Mouse (Mus musculus): ENCODE measurements around the gene Galnt6. TPM values are rescaled to one million over a fixed set of nuclear protein-coding genes. Genes with fewer than 3 reads are reported as not detected.
"Not testable (repeated sequence)": the region's sequence is repeated elsewhere in the genome, so short reads cannot be mapped to it uniquely, and the experiment has no call there.

The Galnt6 gene
- 0.09 and 0.10 TPM in 2 replicates for polyA plus RNA-seq (2014; fragmentation: Nextera tagmentation; extraction: Ambion mirVana)

DNA sequence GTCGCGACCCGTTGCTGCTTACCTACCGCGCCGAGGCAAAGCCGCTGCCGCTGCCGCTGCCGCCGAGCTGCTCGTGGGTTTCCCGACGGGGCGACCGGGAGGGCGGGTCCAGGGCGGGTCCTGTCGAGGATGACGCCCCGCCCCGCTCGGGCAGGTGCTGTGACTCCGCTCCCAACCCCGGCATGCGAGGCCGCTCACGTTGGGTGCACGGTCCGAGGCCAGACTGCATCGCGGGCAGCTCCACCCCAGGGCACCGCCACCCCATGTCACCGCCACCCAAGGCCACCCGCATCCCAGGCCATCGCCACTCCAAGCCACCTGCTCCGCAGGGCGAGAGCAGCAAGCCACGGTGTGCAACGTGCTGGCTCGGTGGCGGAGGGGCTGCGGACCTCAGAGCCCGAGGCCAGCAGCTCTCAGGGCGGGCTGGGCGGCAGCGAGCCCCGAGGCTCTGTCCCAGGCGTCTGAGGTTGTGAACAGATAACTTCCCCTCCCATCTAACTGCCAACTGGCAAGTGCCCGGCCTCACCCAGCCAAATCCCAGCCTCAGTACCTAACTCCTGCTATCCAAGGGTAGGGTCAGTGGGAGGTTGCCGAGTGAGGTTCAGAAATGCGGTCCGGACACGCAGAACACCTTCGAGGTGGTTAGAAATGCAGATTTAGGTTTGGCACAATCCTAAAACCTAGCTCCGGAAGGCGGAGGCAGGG, at the start of gene Galnt6:
TSS of gene Galnt6 (minus strand) at position 96 of the 705 bp plus-strand sequence.
- Histone ChIP-seq H3K9me3 (replicated peaks; ENCODE audit: control insufficient read depth, low read length) (no peaks in the 10 kb centered on the region), H3K4me1 (ENCODE audit: control insufficient read depth, insufficient read depth, low read length) (no peaks in the 10 kb centered on the region), H3K27me3 (replicated peaks; ENCODE audit: control insufficient read depth, insufficient read depth, low read length) (peaks cover 23% of the 10 kb centered on the region), H3K4me3 (ENCODE audit: low read depth, low read length) (peak within 1 kb of the TSS; percentile 31), H3K4me2 (ENCODE audit: low read length) (peak within 1 kb of the TSS; percentile 55), H3K9ac (ENCODE audit: low read length) (peak within 1 kb of the TSS; percentile 48), H3K27ac (ENCODE audit: low read depth, low read length) (no peak within 1 kb of the TSS), H3K36me3 (ENCODE audit: control insufficient read depth, insufficient read depth, low read length) (no peaks in the 10 kb centered on the region)
- DNase-seq (ENCODE audit: low spot score) (peak; percentile 19), ATAC-seq (no peak)
- 3% methylated on average over 51 of the region's 57 CpGs for WGBS

DNA sequence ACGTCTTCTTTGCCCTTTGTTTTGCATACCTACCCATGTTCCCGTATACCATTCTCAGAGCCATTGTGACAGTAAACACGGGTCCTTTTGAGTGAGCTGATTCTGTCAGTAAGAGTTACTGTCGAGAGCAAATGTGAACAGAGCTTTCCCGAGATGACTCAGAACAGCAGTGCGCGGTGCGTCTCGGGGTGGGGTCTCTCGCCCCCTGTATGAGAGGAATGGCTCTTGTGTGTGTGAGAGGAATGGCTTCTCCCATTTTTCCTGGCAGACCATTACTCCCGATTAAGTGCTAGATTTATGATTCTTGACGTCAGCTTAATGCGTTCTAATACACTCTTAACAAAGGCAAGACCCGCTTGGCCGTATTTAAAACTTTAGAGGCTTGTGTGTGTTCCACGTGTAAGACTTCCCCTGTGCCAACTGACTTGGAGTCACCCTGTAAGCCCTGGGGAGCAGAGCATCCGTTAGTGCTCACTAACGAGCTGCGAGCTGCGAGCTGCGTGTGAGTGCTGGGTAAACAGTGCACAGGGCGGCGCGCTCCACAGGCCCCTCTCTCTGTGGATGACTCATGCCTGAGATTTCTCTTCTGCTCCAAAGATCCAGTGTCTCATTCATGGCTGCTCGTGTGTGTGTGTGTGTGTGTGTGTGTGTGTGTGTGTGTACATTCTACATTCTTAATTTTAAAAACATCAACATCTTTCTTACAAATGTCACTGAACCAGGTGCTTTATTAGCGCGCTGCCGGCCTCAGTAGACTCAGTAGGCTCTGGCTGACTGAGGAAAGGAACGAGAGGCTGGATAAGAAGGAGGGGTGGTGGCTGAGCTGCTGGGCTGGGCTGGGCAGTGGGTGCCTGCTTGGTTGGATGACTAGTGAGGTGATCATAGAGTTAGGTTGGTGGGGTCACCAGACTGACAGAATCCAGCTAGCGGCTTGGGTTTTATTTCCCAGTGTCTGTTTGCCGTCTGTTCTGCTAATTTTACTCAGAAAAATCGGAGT, 48.1 kb upstream of the Galnt6 start:
- Histone ChIP-seq H3K4me2 (ENCODE audit: low read length) (no peak overlapping the region), H3K9ac (ENCODE audit: low read length) (no peak overlapping the region; the same call in 1 of the 2 replicates), H3K9me3 (replicated peaks; ENCODE audit: control insufficient read depth, low read length) (no peaks in the 10 kb centered on the region), H3K4me3 (ENCODE audit: low read depth, low read length) (no peak overlapping the region), H3K27me3 (replicated peaks; ENCODE audit: control insufficient read depth, insufficient read depth, low read length) (no peaks in the 10 kb centered on the region), H3K27ac (ENCODE audit: low read depth, low read length) (peak overlapping the region; percentile 33; the same call in 1 of the 2 replicates), H3K4me1 (ENCODE audit: control insufficient read depth, insufficient read depth, low read length) (no peaks in the 10 kb centered on the region), H3K36me3 (ENCODE audit: control insufficient read depth, insufficient read depth, low read length) (peaks cover 5% of the 10 kb centered on the region; the same call in 1 of the 2 replicates)
- DNase-seq (ENCODE audit: low spot score) (peak; percentile 35), ATAC-seq (no peak)
- 57% methylated on average over 32 of the region's 32 CpGs for WGBS

DNA sequence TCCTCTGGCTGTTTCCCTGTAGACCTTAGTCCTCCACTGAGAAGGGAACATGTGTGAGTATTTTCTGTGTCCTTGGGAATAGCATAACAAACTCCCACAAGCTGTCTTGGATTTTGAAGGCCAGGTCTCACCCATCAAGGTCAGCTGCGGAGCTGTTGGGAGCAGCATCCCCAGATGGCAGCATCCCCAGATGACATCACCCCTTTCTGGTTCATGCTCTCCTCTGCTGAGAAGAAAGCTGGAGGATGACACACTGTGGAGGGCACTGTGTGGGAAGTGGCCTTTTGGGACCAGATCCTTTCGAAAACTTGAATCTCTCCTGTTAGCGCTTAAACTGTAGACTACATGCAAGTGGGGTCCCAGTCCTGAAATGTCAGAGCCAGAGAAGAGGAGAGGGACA, 47.2 kb upstream of the Galnt6 start:
- H3K4me3 ChIP-seq (ENCODE audit: low read depth, low read length): no peak overlapping the region
- no peak overlapping the region for H3K27ac ChIP-seq (ENCODE audit: low read depth, low read length)
- H3K4me1 ChIP-seq (ENCODE audit: control insufficient read depth, insufficient read depth, low read length): no peaks in the 10 kb centered on the region
- DNase-seq (ENCODE audit: low spot score) (no peak), ATAC-seq (no peak)
- H3K4me2 ChIP-seq (ENCODE audit: low read length): no peak overlapping the region
- WGBS: 91% methylated on average over 3 of the region's 3 CpGs
- no peak overlapping the region for H3K9ac ChIP-seq (ENCODE audit: low read length)
- no peaks in the 10 kb centered on the region for H3K9me3 ChIP-seq (replicated peaks; ENCODE audit: control insufficient read depth, low read length)
- H3K36me3 ChIP-seq (ENCODE audit: control insufficient read depth, insufficient read depth, low read length): peaks cover 5% of the 10 kb centered on the region; the same call in 1 of the 2 replicates
- no peaks in the 10 kb centered on the region for H3K27me3 ChIP-seq (replicated peaks; ENCODE audit: control insufficient read depth, insufficient read depth, low read length)

DNA sequence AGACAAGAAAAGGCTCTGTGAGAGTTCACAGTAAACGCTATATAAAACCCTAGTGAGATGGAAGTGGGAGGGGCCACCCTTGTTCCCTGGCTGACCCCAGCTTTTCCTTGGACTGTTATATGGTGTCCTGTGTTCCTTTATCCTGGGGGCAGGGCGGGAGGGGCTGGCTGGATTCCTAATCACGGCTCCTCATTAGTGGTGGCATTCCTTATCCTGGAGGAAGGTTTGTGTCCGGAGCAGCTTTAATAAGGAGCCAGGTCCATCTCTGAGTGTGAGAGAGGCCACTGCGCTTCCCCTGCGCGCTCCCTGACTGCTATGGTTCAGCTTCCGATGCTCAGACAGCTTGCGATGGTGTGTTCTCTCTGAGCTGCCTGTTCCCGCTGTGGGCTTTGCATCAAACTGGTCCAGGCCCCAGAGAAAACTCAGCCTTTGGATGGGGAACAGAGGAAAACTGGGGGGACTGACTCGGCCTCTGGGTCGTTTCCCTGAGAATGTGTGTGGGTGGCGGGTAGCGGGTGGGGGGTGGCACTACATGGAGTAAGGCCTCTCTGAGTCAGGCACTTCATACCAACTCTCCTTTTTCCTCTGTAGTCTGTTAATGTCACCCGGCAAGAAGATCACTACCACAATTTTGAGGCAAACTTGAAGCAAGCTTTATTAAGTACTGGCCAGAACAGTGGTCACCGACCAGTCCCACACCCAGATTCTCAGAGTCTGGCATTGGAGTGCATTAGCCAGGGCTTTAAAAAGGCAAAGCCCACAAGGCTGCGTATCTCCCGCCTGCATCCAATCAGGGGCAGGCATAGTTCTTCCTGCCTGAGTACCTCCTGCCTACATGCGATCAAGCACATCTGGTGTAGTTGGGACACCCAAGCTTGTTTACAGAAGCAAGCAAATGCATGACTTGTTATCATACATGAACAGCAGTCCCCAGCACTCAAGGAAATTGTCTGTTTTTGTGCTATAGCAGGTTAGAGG, 46.3 kb upstream of the Galnt6 start:
- WGBS: 33% methylated on average over 19 of the region's 19 CpGs
- peaks cover 5% of the 10 kb centered on the region; the same call in 1 of the 2 replicates for H3K36me3 ChIP-seq (ENCODE audit: control insufficient read depth, insufficient read depth, low read length)
- H3K27ac ChIP-seq (ENCODE audit: low read depth, low read length): no peak overlapping the region
- H3K4me2 ChIP-seq (ENCODE audit: low read length): no peak overlapping the region
- no peaks in the 10 kb centered on the region for H3K9me3 ChIP-seq (replicated peaks; ENCODE audit: control insufficient read depth, low read length)
- ATAC-seq: no peak
- no peaks in the 10 kb centered on the region for H3K27me3 ChIP-seq (replicated peaks; ENCODE audit: control insufficient read depth, insufficient read depth, low read length)
- H3K9ac ChIP-seq (ENCODE audit: low read length): no peak overlapping the region
- H3K4me3 ChIP-seq (ENCODE audit: low read depth, low read length): no peak overlapping the region
- no peaks in the 10 kb centered on the region for H3K4me1 ChIP-seq (ENCODE audit: control insufficient read depth, insufficient read depth, low read length)
- no peak for DNase-seq (ENCODE audit: low spot score)

DNA sequence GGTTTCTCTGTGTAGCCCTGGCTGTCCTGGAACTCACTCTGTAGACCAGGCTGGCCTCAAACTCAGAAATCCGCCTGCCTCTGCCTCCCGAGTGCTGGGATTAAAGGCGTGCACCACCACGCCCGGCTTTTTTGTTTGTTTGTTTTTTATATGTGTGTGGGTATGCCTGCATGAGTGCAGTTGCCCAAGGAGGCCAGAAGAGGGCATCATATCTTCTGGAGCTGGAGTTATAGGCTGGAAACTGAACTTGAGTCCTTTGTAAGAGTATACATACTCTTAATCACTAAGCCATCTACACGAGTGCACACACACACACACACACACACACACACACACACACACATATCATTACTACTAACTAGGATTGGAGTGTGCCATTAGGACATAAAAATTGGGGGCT, 44.7 kb upstream of the Galnt6 start:
- H3K9me3 ChIP-seq (replicated peaks; ENCODE audit: control insufficient read depth, low read length); H3K4me1 ChIP-seq (ENCODE audit: control insufficient read depth, insufficient read depth, low read length); ATAC-seq; H3K9ac ChIP-seq (ENCODE audit: low read length); DNase-seq (ENCODE audit: low spot score); H3K36me3 ChIP-seq (ENCODE audit: control insufficient read depth, insufficient read depth, low read length); H3K27ac ChIP-seq (ENCODE audit: low read depth, low read length); H3K4me2 ChIP-seq (ENCODE audit: low read length); H3K4me3 ChIP-seq (ENCODE audit: low read depth, low read length); H3K27me3 ChIP-seq (replicated peaks; ENCODE audit: control insufficient read depth, insufficient read depth, low read length): not testable (repeated sequence)
- 95% methylated on average over 6 of the region's 6 CpGs for WGBS

DNA sequence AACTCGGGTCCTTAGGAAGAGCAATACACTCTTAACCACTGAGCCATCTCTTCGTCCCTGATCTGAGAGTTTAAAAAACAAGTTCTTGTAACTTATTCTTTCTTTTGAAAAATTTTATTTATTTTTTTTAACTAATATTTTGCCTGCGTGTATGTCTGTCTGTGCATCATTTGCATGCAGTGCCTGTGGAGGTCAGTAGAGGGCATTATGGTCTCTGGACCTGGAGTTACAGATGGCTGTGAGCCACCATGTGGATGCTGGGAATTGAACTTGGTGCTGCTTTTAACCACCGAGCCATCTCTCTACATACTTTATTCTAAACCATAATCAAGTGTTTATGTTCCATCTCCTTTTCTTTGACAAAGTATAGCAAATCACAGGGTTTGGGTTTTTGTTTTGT, 43.5 kb upstream of the Galnt6 start:
- 95% methylated on average over 4 of the region's 4 CpGs for WGBS
- no peaks in the 10 kb centered on the region for H3K4me1 ChIP-seq (ENCODE audit: control insufficient read depth, insufficient read depth, low read length)

DNA sequence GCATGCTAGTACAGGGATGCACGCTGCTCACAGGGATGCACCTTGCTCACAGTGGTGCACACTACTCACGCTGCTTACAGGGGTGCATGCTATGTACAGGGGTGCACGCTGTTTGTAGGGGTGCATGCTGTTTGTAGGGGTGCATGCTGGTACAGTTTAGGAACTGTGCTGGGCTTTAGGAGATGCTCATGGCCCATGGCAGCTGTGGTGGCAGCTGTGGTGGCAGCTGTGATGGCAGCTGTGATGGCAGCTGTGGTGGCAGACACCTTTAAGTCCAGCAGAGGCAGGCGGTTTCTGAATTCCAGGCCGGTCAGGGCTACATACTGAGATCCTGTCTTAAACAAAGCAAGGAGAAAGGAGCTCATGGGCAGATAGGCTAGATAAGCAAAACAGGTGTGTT, 41.2 kb upstream of the Galnt6 start:
- Histone ChIP-seq H3K4me1 (ENCODE audit: control insufficient read depth, insufficient read depth, low read length) (no peaks in the 10 kb centered on the region), H3K4me3 (ENCODE audit: low read depth, low read length) (no peak overlapping the region), H3K27ac (ENCODE audit: low read depth, low read length) (no peak overlapping the region), H3K27me3 (replicated peaks; ENCODE audit: control insufficient read depth, insufficient read depth, low read length) (no peaks in the 10 kb centered on the region), H3K9me3 (replicated peaks; ENCODE audit: control insufficient read depth, low read length) (no peaks in the 10 kb centered on the region), H3K4me2 (ENCODE audit: low read length) (no peak overlapping the region), H3K36me3 (ENCODE audit: control insufficient read depth, insufficient read depth, low read length) (0 out of 2 replicates have a peak, but pooled peaks cover under 1% of the 10 kb centered on the region), H3K9ac (ENCODE audit: low read length) (no peak overlapping the region)
- ATAC-seq (no peak), DNase-seq (ENCODE audit: low spot score) (no peak)
- WGBS: 97% methylated on average over 5 of the region's 5 CpGs

More for the DNA sequence above, 43.5 kb upstream of the Galnt6 start:
- DNase-seq (ENCODE audit: low spot score) (no peak), ATAC-seq (no peak)
- Histone ChIP-seq H3K27ac (ENCODE audit: low read depth, low read length) (no peak overlapping the region), H3K27me3 (replicated peaks; ENCODE audit: control insufficient read depth, insufficient read depth, low read length) (no peaks in the 10 kb centered on the region), H3K36me3 (ENCODE audit: control insufficient read depth, insufficient read depth, low read length) (peaks cover 5% of the 10 kb centered on the region; the same call in 1 of the 2 replicates), H3K9ac (ENCODE audit: low read length) (no peak overlapping the region), H3K9me3 (replicated peaks; ENCODE audit: control insufficient read depth, low read length) (no peaks in the 10 kb centered on the region), H3K4me3 (ENCODE audit: low read depth, low read length) (no peak overlapping the region), H3K4me2 (ENCODE audit: low read length) (no peak overlapping the region)

DNA sequence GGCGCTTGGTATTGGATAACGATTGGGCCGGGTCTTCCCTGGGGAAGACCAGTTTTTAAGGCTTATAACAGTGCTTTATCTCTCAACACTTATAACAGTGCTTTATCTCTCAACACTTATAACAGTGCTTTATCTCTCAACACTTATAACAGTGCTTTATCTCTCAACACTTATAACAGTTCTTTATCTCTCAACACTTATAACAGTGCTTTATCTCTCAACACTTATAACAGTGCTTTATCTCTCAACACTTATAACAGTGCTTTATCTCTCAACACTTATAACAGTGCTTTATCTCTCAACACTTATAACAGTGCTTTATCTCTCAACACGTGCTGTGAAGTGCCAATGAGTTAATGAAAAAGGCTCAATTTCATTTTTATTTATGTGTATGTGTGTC, 39.8 kb upstream of the Galnt6 start:
- not testable (repeated sequence) for H3K36me3 ChIP-seq (ENCODE audit: control insufficient read depth, insufficient read depth, low read length); H3K4me1 ChIP-seq (ENCODE audit: control insufficient read depth, insufficient read depth, low read length)

More for the DNA sequence above, 39.8 kb upstream of the Galnt6 start:
- not testable (repeated sequence) for ATAC-seq; DNase-seq (ENCODE audit: low spot score); H3K27me3 ChIP-seq (replicated peaks; ENCODE audit: control insufficient read depth, insufficient read depth, low read length); H3K4me3 ChIP-seq (ENCODE audit: low read depth, low read length); H3K27ac ChIP-seq (ENCODE audit: low read depth, low read length); H3K4me2 ChIP-seq (ENCODE audit: low read length); H3K9ac ChIP-seq (ENCODE audit: low read length); H3K9me3 ChIP-seq (replicated peaks; ENCODE audit: control insufficient read depth, low read length)
- WGBS: 96% methylated on average over 4 of the region's 4 CpGs
